Mouse (Mus musculus) ES-Bruce4 (cell line): ENCODE measurements around the gene Pde8a. TPM values are rescaled to one million over a fixed set of nuclear protein-coding genes. Genes with fewer than 3 reads are reported as not detected.

Experiments
- H3K27ac ChIP-seq: 2 replicates; pipeline ENCODE4 v1.5.1; 2012; ENCODE audit warnings: low read length, inconsistent platforms; ENCODE audit not compliant: insufficient read depth
- H3K27me3 ChIP-seq: 2 replicates; pipeline ENCODE4 v1.6.1; 2012; ENCODE audit warnings: mild to moderate bottlenecking, low read length, inconsistent platforms; ENCODE audit not compliant: control insufficient read depth, poor library complexity, insufficient read depth, severe bottlenecking
- H3K36me3 ChIP-seq: 2 replicates; pipeline ENCODE4 v1.6.1; 2012; ENCODE audit warnings: inconsistent platforms, mild to moderate bottlenecking, low read length, moderate library complexity; ENCODE audit not compliant: control insufficient read depth, poor library complexity, insufficient read depth, severe bottlenecking
- H3K4me1 ChIP-seq: one replicate; pipeline ENCODE4 v1.8.1; 2011; ENCODE audit warnings: low read length; ENCODE audit not compliant: control insufficient read depth, insufficient read depth
- H3K4me3 ChIP-seq: 2 replicates; pipeline ENCODE4 v1.5.1; 2011; ENCODE audit warnings: low read depth, mild to moderate bottlenecking, low read length
- H3K9ac ChIP-seq: 2 replicates; pipeline ENCODE4 v1.6.1; 2012; ENCODE audit warnings: low read depth, mild to moderate bottlenecking, inconsistent platforms; ENCODE audit not compliant: poor library complexity, severe bottlenecking
- H3K9me3 ChIP-seq: replicated peaks from 2 replicates; pipeline ENCODE4 v1.6.1; 2012; ENCODE audit warnings: mild to moderate bottlenecking, low read length, inconsistent platforms; ENCODE audit not compliant: control insufficient read depth, poor library complexity, insufficient read depth, severe bottlenecking
- CTCF ChIP-seq: IDR thresholded peaks from one replicate; pipeline ENCODE4 v1.8.1; 2011; ENCODE audit warnings: low read depth, low read length
- EP300 ChIP-seq: IDR thresholded peaks from 2 replicates; pipeline ENCODE4 v1.6.1; 2011; ENCODE audit warnings: low read depth, low read length; ENCODE audit not compliant: insufficient read depth
- POLR2A ChIP-seq: IDR thresholded peaks from one replicate; pipeline ENCODE4 v1.8.1; 2011; ENCODE audit warnings: low read length; ENCODE audit not compliant: insufficient read depth
- polyA plus RNA-seq: library from polyadenylated mRNA; stranded (reverse); fragments of >200 nt; gene quantifications from 2 replicates; pipeline ENCODE4 v1.2.4, GENCODE M21; 2011; ENCODE audit warnings: low read depth; ENCODE audit not compliant: missing spikeins, insufficient read depth, insufficient read length

Pde8a gene
- polyA plus RNA-seq, 1 experiment: 7.4 TPM

DNA sequence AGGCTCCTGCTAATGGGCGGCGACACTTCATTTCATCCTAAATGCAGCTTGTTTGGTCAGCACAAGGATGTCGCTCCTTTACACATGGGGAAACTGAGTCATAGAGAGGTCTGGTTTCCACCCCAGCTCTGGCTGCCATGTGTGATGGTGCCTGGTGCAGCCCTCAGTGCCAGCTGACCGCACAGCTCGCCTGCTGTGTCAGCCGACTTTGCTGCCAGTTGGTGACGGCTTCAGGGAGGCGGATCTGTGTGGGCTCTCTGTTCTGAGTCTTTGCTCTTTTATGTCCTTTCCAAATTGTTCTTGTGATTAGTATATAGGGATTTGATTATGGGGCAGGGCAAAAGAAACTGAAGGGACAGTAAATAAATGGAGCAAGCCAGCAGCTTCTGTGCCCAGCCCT lies 94.3 kb downstream of the Pde8a start:
- H3K27ac ChIP-seq: no peak overlapping the region
- no peaks in the 10 kb centered on the region for H3K9me3 ChIP-seq
- no peak overlapping the region for H3K9ac ChIP-seq
- H3K4me1 ChIP-seq: no peaks in the 10 kb centered on the region
- H3K4me3 ChIP-seq: no peak overlapping the region
- no peaks in the 10 kb centered on the region for H3K27me3 ChIP-seq
- no peak for TF ChIP-seq POLR2A
- no peak for TF ChIP-seq EP300
- no peak for TF ChIP-seq CTCF
- H3K36me3 ChIP-seq: no peaks in the 10 kb centered on the region

DNA sequence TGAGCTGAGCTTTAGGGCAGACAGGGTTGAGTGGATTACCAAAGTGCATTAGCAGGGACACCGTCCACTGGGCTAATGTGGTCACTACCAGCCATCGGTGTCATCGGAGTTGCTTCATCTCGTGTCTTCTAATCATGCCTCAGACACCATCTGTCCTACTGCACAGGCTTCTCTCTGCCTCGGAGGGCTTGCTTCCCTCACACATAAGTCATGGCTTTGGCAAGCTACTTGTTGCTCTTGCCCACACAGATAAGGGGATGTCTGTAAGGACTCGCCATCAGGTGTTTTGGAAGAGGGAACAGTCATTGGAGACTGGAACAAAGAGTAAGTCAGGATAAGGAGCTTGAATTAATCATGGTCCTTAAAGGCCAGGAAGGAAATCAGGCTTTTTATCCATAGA lies 95.9 kb downstream of the Pde8a start:
- no peak overlapping the region for H3K27ac ChIP-seq
- no peaks in the 10 kb centered on the region for H3K27me3 ChIP-seq
- H3K9me3 ChIP-seq: no peaks in the 10 kb centered on the region
- TF ChIP-seq EP300 (no peak), POLR2A (no peak), CTCF (no peak)
- H3K9ac ChIP-seq: no peak overlapping the region
- H3K4me3 ChIP-seq: no peak overlapping the region
- no peaks in the 10 kb centered on the region for H3K4me1 ChIP-seq
- H3K36me3 ChIP-seq: no peaks in the 10 kb centered on the region

DNA sequence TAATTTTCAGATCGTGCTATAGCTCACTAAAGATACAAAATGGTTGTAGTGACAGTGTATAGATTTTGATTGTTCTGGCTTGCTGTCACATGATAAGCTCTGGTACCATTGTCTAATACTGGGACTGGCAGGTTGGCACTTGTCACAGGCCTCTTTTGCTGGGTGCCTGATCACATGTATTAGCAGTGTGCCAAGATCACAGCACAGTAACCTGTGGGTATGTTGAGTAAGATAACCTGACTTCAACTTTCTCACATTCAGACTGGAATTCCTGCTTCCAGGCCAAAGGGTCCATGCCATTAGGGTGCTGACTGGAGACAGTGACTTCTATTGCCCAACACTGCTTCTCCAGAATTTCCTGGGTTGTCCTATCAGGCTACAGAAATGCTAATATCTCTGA lies 97.7 kb downstream of the Pde8a start:
- no peaks in the 10 kb centered on the region for H3K9me3 ChIP-seq
- TF ChIP-seq EP300 (no peak), POLR2A (no peak), CTCF (no peak)
- H3K27me3 ChIP-seq: no peaks in the 10 kb centered on the region
- no peaks in the 10 kb centered on the region for H3K4me1 ChIP-seq
- H3K9ac ChIP-seq: no peak overlapping the region
- H3K4me3 ChIP-seq: no peak overlapping the region
- no peak overlapping the region for H3K27ac ChIP-seq
- H3K36me3 ChIP-seq: no peaks in the 10 kb centered on the region

DNA sequence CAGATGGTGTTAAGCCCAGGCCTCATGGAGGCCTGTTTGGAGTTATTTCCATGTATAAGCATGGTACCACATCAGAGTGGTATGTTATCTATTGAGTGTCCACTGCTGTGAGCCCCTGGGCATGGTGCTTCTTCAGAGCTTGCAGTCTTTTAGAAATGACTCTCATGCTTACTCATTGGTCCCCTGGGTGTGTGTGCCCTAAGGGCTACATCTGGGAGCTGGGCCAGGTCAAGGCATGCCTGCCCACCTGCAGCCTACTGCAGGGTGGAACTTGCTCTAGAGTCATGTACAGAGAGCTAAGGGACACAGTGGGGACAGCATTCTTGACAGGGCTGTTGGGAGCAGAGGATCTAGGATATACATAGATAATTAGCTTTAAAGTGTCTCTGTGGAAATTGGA lies 98.2 kb downstream of the Pde8a start:
- no peaks in the 10 kb centered on the region for H3K27me3 ChIP-seq
- no peak overlapping the region for H3K27ac ChIP-seq
- no peaks in the 10 kb centered on the region for H3K4me1 ChIP-seq
- no peak overlapping the region for H3K9ac ChIP-seq
- no peak for TF ChIP-seq EP300
- TF ChIP-seq POLR2A: no peak
- TF ChIP-seq CTCF: no peak
- H3K4me3 ChIP-seq: no peak overlapping the region
- H3K9me3 ChIP-seq: no peaks in the 10 kb centered on the region
- H3K36me3 ChIP-seq: no peaks in the 10 kb centered on the region

DNA sequence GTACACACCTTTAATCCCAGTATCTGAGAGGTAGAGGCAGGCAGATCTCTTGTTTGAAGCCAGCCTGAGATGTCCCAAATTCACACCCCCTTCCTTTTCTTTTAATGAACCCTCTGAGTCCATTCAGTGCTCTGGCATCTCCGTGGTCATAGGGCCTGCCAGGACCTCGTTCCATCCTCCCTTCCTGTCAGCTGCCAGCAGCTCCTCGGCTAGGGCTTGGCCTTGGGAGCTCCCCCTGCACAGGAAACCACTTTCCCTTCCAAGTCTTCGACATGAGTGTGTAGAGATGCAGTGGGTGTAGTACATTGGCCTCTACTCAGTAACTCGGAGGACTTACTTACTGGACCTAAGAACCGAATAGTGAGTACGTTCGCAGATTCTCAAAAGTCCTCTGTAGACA lies 102.2 kb downstream of the Pde8a start:
- H3K27ac ChIP-seq: no peak overlapping the region
- H3K4me1 ChIP-seq: no peaks in the 10 kb centered on the region
- H3K27me3 ChIP-seq: no peaks in the 10 kb centered on the region
- no peak overlapping the region for H3K4me3 ChIP-seq
- H3K36me3 ChIP-seq: no peaks in the 10 kb centered on the region
- TF ChIP-seq CTCF (no peak), EP300 (no peak), POLR2A (no peak)
- no peak overlapping the region for H3K9ac ChIP-seq
- H3K9me3 ChIP-seq: no peaks in the 10 kb centered on the region

DNA sequence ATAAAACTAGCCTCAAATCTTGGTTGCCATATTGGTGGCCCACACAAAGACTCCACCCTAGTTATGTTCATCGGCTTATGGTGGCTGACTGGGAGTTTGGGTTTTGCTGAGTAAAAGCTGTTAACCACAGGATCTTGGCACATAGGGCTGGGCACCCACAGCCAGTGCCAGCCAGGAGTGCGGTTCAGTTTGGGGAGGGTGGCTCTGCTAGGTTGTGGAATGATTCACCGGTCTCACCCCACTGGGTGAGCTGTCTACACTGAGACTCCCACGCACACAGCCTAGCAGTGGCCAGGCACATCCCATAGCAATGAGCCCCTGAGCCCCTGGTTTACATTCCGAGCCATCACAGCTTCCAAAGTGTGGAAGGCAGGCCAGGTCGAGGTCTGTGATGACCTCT lies 106.4 kb downstream of the Pde8a start:
- Histone ChIP-seq H3K36me3 (no peaks in the 10 kb centered on the region), H3K27ac (no peak overlapping the region), H3K9ac (no peak overlapping the region), H3K9me3 (no peaks in the 10 kb centered on the region), H3K4me3 (no peak overlapping the region), H3K4me1 (peaks cover 2% of the 10 kb centered on the region), H3K27me3 (no peaks in the 10 kb centered on the region)
- TF ChIP-seq CTCF: no peak
- TF ChIP-seq EP300: no peak
- no peak for TF ChIP-seq POLR2A
